Mouse (Mus musculus) myocyte (in vitro differentiated cells): ENCODE results near the gene Pskh1.

Experiments used
- MAX ChIP-seq: IDR thresholded peaks from one replicate; pipeline ENCODE4 v1.6.1; 2011; ENCODE audit warnings: low read depth, mild to moderate bottlenecking, control low read depth
- POLR2A ChIP-seq: IDR thresholded peaks from one replicate; pipeline ENCODE4 v1.6.1; 2011; ENCODE audit warnings: low read depth, mild to moderate bottlenecking, control low read depth, moderate library complexity; ENCODE audit not compliant: insufficient read length
- POLR2AphosphoS2 ChIP-seq: IDR thresholded peaks from one replicate; pipeline ENCODE4 v1.6.1; 2011; ENCODE audit warnings: low read depth, control low read depth; ENCODE audit not compliant: insufficient read length
- SRF ChIP-seq: IDR thresholded peaks from one replicate; pipeline ENCODE4 v1.6.1; 2011; ENCODE audit warnings: low read depth; ENCODE audit not compliant: control insufficient read depth, insufficient read length
- USF1 ChIP-seq: IDR thresholded peaks from one replicate; pipeline ENCODE4 v1.6.1; 2011; ENCODE audit warnings: low read depth, mild to moderate bottlenecking, control low read depth, moderate library complexity

- peak; percentile 88 for TF ChIP-seq POLR2A
- peak; percentile 81 for TF ChIP-seq POLR2AphosphoS2
- TF ChIP-seq MAX: no peak
- TF ChIP-seq USF1: no peak
- peak; percentile 72 for TF ChIP-seq SRF
These were observed 39.9 kb upstream of the Pskh1 start, which contains the start of gene Nutf2 for GRCm38 (mm10) chr8:105860143-105860981.
